Mouse (Mus musculus): ENCODE data around the gene Hmga2. TPM values are rescaled to one million over a fixed set of nuclear protein-coding genes. Genes with fewer than 3 reads are reported as not detected.

The Hmga2 gene
- polyA plus RNA-seq, 1 experiment from 2014 or later = 195 TPM

DNA sequence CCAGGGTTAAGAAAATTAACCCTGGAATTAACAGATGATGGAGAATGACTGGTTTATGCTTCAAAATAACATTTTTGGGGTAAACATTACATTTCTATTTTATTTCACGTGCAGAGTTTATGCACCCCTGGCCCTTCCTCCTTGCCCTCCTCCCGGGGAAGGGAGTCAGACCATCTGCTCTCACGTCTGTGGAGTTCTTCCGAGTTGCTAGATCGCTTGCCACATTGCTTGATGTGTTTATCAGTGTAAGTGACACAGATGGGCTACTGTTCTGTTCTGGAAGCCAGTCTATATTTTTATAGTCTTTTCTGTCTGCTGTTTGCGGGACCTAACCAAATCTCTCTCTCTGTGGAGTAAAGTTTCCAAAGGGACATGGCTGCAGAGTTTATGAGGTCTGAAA, 80.7 kb downstream of the Hmga2 start:
- WGBS = 74% methylated on average over 6 of the region's 6 CpGs
- DNase-seq (ENCODE audit: low spot score) (no peak), ATAC-seq (ENCODE audit: insufficient number of reproducible peaks, low FRiP score, low TSS enrichment, low read depth) (no peak)
- H3K27me3 ChIP-seq (ENCODE audit: control insufficient read depth, insufficient read depth, low read length) = no peaks in the 10 kb centered on the region
- H3K9ac ChIP-seq (ENCODE audit: low read length) = no peak overlapping the region
- no peaks in the 10 kb centered on the region for H3K9me3 ChIP-seq (ENCODE audit: control insufficient read depth, low read length)
- H3K4me1 ChIP-seq (ENCODE audit: control insufficient read depth, insufficient read depth, low read length) = peaks cover 65% of the 10 kb centered on the region
- no peak overlapping the region for H3K4me3 ChIP-seq (ENCODE audit: low read depth, low read length)
- no peak overlapping the region for H3K27ac ChIP-seq (replicated peaks; ENCODE audit: low read depth, low read length)
- H3K36me3 ChIP-seq (ENCODE audit: control insufficient read depth, insufficient read depth, low read length) = 0 out of 2 replicates have a peak, but pooled peaks cover 2% of the 10 kb centered on the region
- no peak overlapping the region for H3K4me2 ChIP-seq (ENCODE audit: low read depth, severe bottlenecking)

DNA sequence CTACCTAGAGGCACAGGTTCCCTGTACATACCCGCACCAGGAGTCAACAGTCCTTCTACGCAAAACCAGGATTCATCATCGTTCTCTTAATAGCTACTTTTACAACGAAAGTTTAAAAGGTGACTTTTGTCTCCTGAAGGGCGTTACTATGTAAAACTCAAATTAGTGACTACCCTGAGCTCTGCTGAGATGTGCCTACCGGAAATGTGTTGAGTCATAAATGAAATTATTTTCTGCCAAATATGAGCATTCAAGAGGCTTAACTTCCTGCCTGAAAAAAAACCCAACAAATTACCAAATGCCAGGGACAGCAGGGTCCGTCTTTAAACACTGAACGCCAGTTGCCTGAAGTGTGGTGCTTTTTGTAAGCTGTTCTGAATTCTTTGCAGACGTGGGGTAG, 81.5 kb downstream of the Hmga2 start:
- DNase-seq (ENCODE audit: low spot score) = no peak
- Histone ChIP-seq H3K9ac (ENCODE audit: low read length) (no peak overlapping the region), H3K4me2 (ENCODE audit: low read depth, severe bottlenecking) (no peak overlapping the region), H3K36me3 (ENCODE audit: control insufficient read depth, insufficient read depth, low read length) (0 out of 2 replicates have a peak, but pooled peaks cover 2% of the 10 kb centered on the region), H3K27me3 (ENCODE audit: control insufficient read depth, insufficient read depth, low read length) (no peaks in the 10 kb centered on the region), H3K4me3 (ENCODE audit: low read depth, low read length) (no peak overlapping the region), H3K9me3 (ENCODE audit: control insufficient read depth, low read length) (no peaks in the 10 kb centered on the region), H3K27ac (replicated peaks; ENCODE audit: low read depth, low read length) (no peak overlapping the region), H3K4me1 (ENCODE audit: control insufficient read depth, insufficient read depth, low read length) (peaks cover 62% of the 10 kb centered on the region)
- 70% methylated on average over 9 of the region's 9 CpGs for WGBS
- ATAC-seq (ENCODE audit: insufficient number of reproducible peaks, low FRiP score, low TSS enrichment, low read depth) = no peak

DNA sequence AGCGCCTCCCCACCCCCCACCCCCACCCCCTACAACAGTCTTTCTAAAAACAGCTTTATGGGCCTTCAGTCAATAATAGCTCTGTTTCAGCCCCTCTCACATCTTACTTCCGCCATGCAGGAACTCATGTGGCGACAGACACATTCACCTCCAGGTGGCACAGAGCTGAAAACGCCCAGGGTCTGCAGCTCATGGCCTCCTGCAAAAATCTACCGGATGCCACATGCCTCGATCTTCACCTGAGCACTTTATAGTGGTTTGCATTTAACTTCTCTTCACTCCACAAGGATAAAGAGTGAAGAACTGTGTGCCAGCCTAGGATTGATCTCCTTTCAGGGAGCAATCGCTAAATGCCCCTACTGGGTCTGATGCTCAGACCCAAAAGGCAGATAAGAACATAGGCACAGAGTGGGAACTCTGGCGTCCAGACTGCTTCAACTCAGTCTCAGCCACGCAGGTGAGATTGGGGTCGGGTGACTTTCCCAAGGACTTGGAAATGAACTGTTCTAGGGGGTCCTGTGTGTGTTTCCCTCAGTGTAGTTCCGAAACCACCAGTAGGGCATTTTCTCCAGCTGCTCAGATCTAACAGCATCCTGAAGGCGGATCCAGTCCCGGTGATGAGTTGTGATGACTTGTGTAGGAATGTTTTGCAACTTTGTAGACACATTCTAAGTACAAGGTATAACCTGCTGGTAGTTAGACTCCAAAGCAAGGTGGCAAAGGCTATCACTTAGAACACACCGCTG, 84.1 kb downstream of the Hmga2 start:
- no peaks in the 10 kb centered on the region for H3K36me3 ChIP-seq (ENCODE audit: control insufficient read depth, insufficient read depth, low read length)
- no peak overlapping the region for H3K27ac ChIP-seq (replicated peaks; ENCODE audit: low read depth, low read length)
- H3K4me2 ChIP-seq (ENCODE audit: low read depth, severe bottlenecking) = no peak overlapping the region
- H3K9ac ChIP-seq (ENCODE audit: low read length) = no peak overlapping the region
- peak; percentile 25; the same call in 1 of the 2 replicates for ATAC-seq (ENCODE audit: insufficient number of reproducible peaks, low FRiP score, low TSS enrichment, low read depth)
- H3K4me1 ChIP-seq (ENCODE audit: control insufficient read depth, insufficient read depth, low read length) = peaks cover 47% of the 10 kb centered on the region
- H3K4me3 ChIP-seq (ENCODE audit: low read depth, low read length) = no peak overlapping the region
- DNase-seq (ENCODE audit: low spot score) = peak; percentile 53
- 18% methylated on average over 14 of the region's 14 CpGs for WGBS
- no peaks in the 10 kb centered on the region for H3K9me3 ChIP-seq (ENCODE audit: control insufficient read depth, low read length)
- H3K27me3 ChIP-seq (ENCODE audit: control insufficient read depth, insufficient read depth, low read length) = no peaks in the 10 kb centered on the region

DNA sequence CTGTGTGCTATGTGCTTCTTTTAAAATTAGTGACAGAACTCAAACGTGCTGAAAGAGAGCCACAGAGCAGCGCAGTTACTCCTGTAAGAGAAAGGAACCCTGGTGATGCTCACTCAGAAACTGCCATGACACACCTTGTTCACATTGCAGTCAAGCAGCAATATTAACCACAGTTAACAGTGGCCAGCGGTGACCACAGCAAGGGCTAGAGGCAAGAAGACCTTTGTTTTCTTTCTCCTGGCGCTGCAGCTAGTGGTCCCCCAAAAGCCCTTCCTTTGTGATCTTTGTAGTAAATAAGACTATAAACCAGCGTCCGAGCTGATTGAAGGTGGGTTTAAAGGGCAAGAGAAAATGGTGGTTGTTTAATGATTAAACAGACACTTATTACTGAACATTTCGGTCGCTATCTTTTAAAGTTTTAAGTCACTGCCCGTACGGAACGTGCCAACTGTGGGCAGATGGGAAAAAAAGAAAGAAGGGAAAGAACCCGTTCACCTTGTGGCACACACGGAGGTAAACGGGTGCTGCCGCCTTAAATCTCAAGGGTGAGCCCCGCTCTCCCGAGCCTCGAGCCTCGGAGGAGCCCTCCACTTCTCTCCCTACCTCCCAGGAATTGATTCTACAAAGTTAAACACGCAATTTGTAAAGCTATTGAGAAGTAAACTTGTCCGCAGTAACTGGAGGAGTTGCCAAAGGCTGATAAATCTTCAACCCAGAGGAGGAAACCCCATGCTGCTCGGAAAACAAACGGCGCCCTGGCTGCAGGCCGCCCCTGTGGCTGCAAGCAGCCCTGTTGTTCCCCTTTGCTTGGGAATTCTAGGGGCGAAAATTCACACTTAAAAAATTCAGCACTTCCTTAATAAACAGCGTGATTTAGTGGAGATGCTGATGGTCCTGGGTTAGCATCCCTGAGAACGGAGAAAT, 85.1 kb downstream of the Hmga2 start:
- no peaks in the 10 kb centered on the region for H3K9me3 ChIP-seq (ENCODE audit: control insufficient read depth, low read length)
- H3K27me3 ChIP-seq (ENCODE audit: control insufficient read depth, insufficient read depth, low read length) = no peaks in the 10 kb centered on the region
- H3K4me3 ChIP-seq (ENCODE audit: low read depth, low read length) = no peak overlapping the region
- ATAC-seq (ENCODE audit: insufficient number of reproducible peaks, low FRiP score, low TSS enrichment, low read depth) (no peak), DNase-seq (ENCODE audit: low spot score) (no peak)
- WGBS = 16% methylated on average over 28 of the region's 28 CpGs
- H3K9ac ChIP-seq (ENCODE audit: low read length) = 0 out of 2 replicates have a peak overlapping the region, but pooled peaks have one; percentile 8
- no peak overlapping the region; the same call in 1 of the 2 replicates for H3K27ac ChIP-seq (replicated peaks; ENCODE audit: low read depth, low read length)
- H3K4me1 ChIP-seq (ENCODE audit: control insufficient read depth, insufficient read depth, low read length) = peaks cover 52% of the 10 kb centered on the region
- H3K4me2 ChIP-seq (ENCODE audit: low read depth, severe bottlenecking) = peak overlapping the region; percentile 5; the same call in 1 of the 2 replicates
- H3K36me3 ChIP-seq (ENCODE audit: control insufficient read depth, insufficient read depth, low read length) = no peaks in the 10 kb centered on the region

DNA sequence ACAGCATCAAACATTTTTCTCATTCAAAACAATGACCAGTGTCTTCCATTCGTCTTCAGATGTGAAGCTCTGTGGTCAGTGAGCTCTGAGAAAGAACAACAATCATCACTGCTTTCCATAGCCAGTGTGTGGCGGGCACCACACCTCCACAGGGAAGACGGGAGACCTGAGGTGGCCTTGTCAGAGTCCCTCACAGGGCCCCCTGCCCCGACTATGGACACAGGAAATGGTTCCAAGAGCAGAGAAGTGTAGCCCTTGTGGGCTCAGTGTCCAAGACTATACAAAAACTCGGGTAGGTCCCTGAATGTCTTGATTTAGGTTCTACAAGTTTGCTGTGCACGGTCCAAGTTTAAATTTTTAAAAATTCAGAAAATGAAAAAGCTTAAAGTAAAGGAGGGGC, 86.6 kb downstream of the Hmga2 start:
- H3K36me3 ChIP-seq (ENCODE audit: control insufficient read depth, insufficient read depth, low read length) = no peaks in the 10 kb centered on the region
- H3K27me3 ChIP-seq (ENCODE audit: control insufficient read depth, insufficient read depth, low read length) = no peaks in the 10 kb centered on the region
- no peak overlapping the region for H3K4me2 ChIP-seq (ENCODE audit: low read depth, severe bottlenecking)
- no peak for DNase-seq (ENCODE audit: low spot score)
- H3K4me3 ChIP-seq (ENCODE audit: low read depth, low read length) = no peak overlapping the region
- ATAC-seq (ENCODE audit: insufficient number of reproducible peaks, low FRiP score, low TSS enrichment, low read depth) = no peak
- H3K4me1 ChIP-seq (ENCODE audit: control insufficient read depth, insufficient read depth, low read length) = peaks cover 65% of the 10 kb centered on the region
- H3K9me3 ChIP-seq (ENCODE audit: control insufficient read depth, low read length) = no peaks in the 10 kb centered on the region
- no peak overlapping the region for H3K27ac ChIP-seq (replicated peaks; ENCODE audit: low read depth, low read length)
- no peak overlapping the region for H3K9ac ChIP-seq (ENCODE audit: low read length)
- 66% methylated on average over 6 of the region's 6 CpGs for WGBS

DNA sequence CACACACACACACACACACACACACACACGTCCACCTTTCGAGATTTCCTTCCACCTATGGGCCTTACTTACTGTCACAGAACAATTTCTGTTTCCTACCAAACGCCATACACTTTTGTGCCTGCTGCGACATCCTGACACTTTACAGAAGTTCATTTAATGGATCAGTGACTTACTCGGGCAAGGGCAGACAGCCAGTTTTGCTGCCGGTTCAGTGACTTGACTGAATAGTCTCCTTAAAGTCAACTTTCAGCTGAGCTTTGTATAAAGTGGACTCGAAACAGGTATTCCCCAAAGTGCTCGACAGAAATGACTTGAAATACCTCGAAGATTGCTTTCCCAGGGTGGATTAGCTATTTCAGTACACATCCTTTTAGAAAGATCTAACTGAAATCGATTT, 87.3 kb downstream of the Hmga2 start:
- Histone ChIP-seq H3K4me2 (ENCODE audit: low read depth, severe bottlenecking) (no peak overlapping the region), H3K4me3 (ENCODE audit: low read depth, low read length) (no peak overlapping the region), H3K36me3 (ENCODE audit: control insufficient read depth, insufficient read depth, low read length) (no peaks in the 10 kb centered on the region; the same call in 1 of the 2 replicates), H3K27me3 (ENCODE audit: control insufficient read depth, insufficient read depth, low read length) (no peaks in the 10 kb centered on the region), H3K9ac (ENCODE audit: low read length) (no peak overlapping the region), H3K4me1 (ENCODE audit: control insufficient read depth, insufficient read depth, low read length) (peaks cover 69% of the 10 kb centered on the region), H3K27ac (replicated peaks; ENCODE audit: low read depth, low read length) (no peak overlapping the region), H3K9me3 (ENCODE audit: control insufficient read depth, low read length) (no peaks in the 10 kb centered on the region)
- WGBS = 68% methylated on average over 10 of the region's 10 CpGs
- ATAC-seq (ENCODE audit: insufficient number of reproducible peaks, low FRiP score, low TSS enrichment, low read depth) (no peak), DNase-seq (ENCODE audit: low spot score) (no peak)

DNA sequence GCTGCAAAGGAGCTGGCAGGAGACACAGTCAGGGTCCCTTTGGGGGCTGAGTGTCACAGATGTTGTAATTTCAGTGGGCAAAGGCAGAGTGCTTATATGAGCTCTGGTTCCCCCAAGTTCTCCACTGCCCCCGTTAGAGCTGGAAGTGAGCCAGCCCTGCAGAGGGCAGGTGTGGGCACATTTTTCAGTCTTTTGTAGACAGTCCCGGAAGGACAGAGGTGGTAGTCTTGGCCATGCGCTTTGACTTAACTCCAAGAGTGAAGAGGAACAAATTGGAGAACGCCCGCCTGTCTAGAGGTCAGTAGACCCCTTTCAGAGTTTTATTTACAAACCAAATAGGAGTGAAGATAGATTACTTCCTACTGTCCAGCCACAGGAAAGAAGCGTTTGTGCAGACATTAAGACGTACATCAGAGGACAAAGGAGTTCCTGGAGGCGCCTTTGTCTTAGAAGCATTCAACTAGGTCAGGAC, 87.8 kb downstream of the Hmga2 start:
- H3K4me1 ChIP-seq (ENCODE audit: control insufficient read depth, insufficient read depth, low read length) = peaks cover 66% of the 10 kb centered on the region
- ATAC-seq (ENCODE audit: insufficient number of reproducible peaks, low FRiP score, low TSS enrichment, low read depth) = no peak
- H3K27ac ChIP-seq (replicated peaks; ENCODE audit: low read depth, low read length) = no peak overlapping the region
- 58% methylated on average over 8 of the region's 8 CpGs for WGBS
- H3K9ac ChIP-seq (ENCODE audit: low read length) = no peak overlapping the region
- H3K9me3 ChIP-seq (ENCODE audit: control insufficient read depth, low read length) = no peaks in the 10 kb centered on the region
- H3K4me2 ChIP-seq (ENCODE audit: low read depth, severe bottlenecking) = no peak overlapping the region
- DNase-seq (ENCODE audit: low spot score) = peak; percentile 35
- H3K36me3 ChIP-seq (ENCODE audit: control insufficient read depth, insufficient read depth, low read length) = peaks cover 5% of the 10 kb centered on the region; the same call in 1 of the 2 replicates
- H3K27me3 ChIP-seq (ENCODE audit: control insufficient read depth, insufficient read depth, low read length) = no peaks in the 10 kb centered on the region
- H3K4me3 ChIP-seq (ENCODE audit: low read depth, low read length) = no peak overlapping the region

- Histone ChIP-seq H3K4me2 (ENCODE audit: low read depth, severe bottlenecking) (no peak overlapping the region), H3K4me3 (ENCODE audit: low read depth, low read length) (no peak overlapping the region), H3K9ac (ENCODE audit: low read length) (no peak overlapping the region), H3K27ac (replicated peaks; ENCODE audit: low read depth, low read length) (no peak overlapping the region), H3K9me3 (ENCODE audit: control insufficient read depth, low read length) (no peaks in the 10 kb centered on the region), H3K4me1 (ENCODE audit: control insufficient read depth, insufficient read depth, low read length) (peaks cover 56% of the 10 kb centered on the region), H3K36me3 (ENCODE audit: control insufficient read depth, insufficient read depth, low read length) (peaks cover 5% of the 10 kb centered on the region; the same call in 1 of the 2 replicates), H3K27me3 (ENCODE audit: control insufficient read depth, insufficient read depth, low read length) (no peaks in the 10 kb centered on the region)
- WGBS = 57% methylated on average over 8 of the region's 8 CpGs
- ATAC-seq (ENCODE audit: insufficient number of reproducible peaks, low FRiP score, low TSS enrichment, low read depth) = no peak
- no peak for DNase-seq (ENCODE audit: low spot score)
These were observed 89.2 kb downstream of the Hmga2 start for GRCm38 (mm10) chr10:120387105-120387504.

Data from limb, embryonic 11.5 days (tissue).